In genomic region chr11:8624179-8624886, GRCm38 (mm10) we compare ENCODE assay signal across 8 mouse cellular contexts. TPM values are rescaled to one million over a fixed set of nuclear protein-coding genes. Genes with fewer than 3 reads are reported as not detected.
DNase-seq lines count a peak whose midpoint lies in the region; ATAC-seq and TF ChIP-seq lines count a peak whose summit lies in the region.

No protein-coding gene starts in this region.

- WGBS in forebrain, embryonic 14.5 days, result 1% methylated on average over 68 of the region's 74 CpGs
- under 1% methylated on average over 74 of the region's 74 CpGs for WGBS in small intestine, adult 2 months

- DNase-seq in adipocyte (ENCODE audit: low spot score), result peak; percentile 35
- peak; percentile 77 for DNase-seq in forebrain, embryonic 14.5 days (ENCODE audit: low spot score)
- peak; percentile 38 to 54 for DNase-seq in left cerebral cortex, adult 2 months (ENCODE audit: extremely low spot score in 1 of 2, low spot score in 2 of 2)

- no peak for TF ChIP-seq CTCF in ES-Bruce4 (IDR thresholded peaks at IDR 0.05; ENCODE audit: low read depth, low read length)
- TF ChIP-seq CTCF in left cerebral cortex, adult 2 months (IDR thresholded peaks at IDR 0.05), result no peak; the same call in 1 of the 2 replicates
- TF ChIP-seq CTCF in small intestine, adult 2 months (IDR thresholded peaks at IDR 0.05; ENCODE audit: extremely low read depth, insufficient read length, insufficient replicate concordance, low read depth, low read length), result no peak

- H3K4me2 ChIP-seq in forebrain, embryonic 14.5 days (ENCODE audit: low read length), result peak overlapping the region; percentile 92

- no peaks in the 10 kb centered on the region for H3K36me3 ChIP-seq in ES-Bruce4 (ENCODE audit: control insufficient read depth, insufficient read depth, low read length, poor library complexity, severe bottlenecking)
- H3K36me3 ChIP-seq in forebrain, embryonic 14.5 days (ENCODE audit: control insufficient read depth, insufficient read depth, low read length), result no peaks in the 10 kb centered on the region
- H3K36me3 ChIP-seq in small intestine, adult 2 months (ENCODE audit: control insufficient read depth, insufficient read depth, low read length), result no peaks in the 10 kb centered on the region

- no peaks in the 10 kb centered on the region for H3K9me3 ChIP-seq in ES-Bruce4 (replicated peaks; ENCODE audit: control insufficient read depth, insufficient read depth, low read length, poor library complexity, severe bottlenecking)
- H3K9me3 ChIP-seq in forebrain, embryonic 14.5 days (replicated peaks; ENCODE audit: control insufficient read depth, low read length), result no peaks in the 10 kb centered on the region

- intact Hi-C loops in left cerebral cortex, adult 2 months (cut with DNase I), result no loop called here

- peak overlapping the region; percentile 70 for H3K27ac ChIP-seq in ES-Bruce4 (ENCODE audit: insufficient read depth, low read length)
- H3K27ac ChIP-seq in forebrain, embryonic 14.5 days (ENCODE audit: low read depth, low read length), result 0 out of 2 replicates have a peak overlapping the region, but pooled peaks have one; percentile 5
- no peak overlapping the region for H3K27ac ChIP-seq in left cerebral cortex, adult 2 months
- H3K27ac ChIP-seq in small intestine, adult 2 months (ENCODE audit: insufficient read depth, low read depth, low read length), result peak overlapping the region; percentile 13; the same call in 1 of the 2 replicates

- TF ChIP-seq POLR2A in ES-Bruce4 (IDR thresholded peaks at IDR 0.05; ENCODE audit: insufficient read depth, low read length), result no peak
- TF ChIP-seq POLR2A in small intestine, adult 2 months (IDR thresholded peaks at IDR 0.05; ENCODE audit: low read depth, low read length), result no peak

- H3K9ac ChIP-seq in ES-Bruce4 (ENCODE audit: low read depth, poor library complexity, severe bottlenecking), result peak overlapping the region; percentile 79
- H3K9ac ChIP-seq in forebrain, embryonic 14.5 days (ENCODE audit: low read length), result peak overlapping the region; percentile 80

- ATAC-seq in forebrain, embryonic 14.5 days, result peak; percentile 88
- peak; percentile 3 to 19; a peak in 1 of 4 replicates for ATAC-seq in hematopoietic stem cell, adult 5-6 weeks (replicated peaks in 1 of 2; ENCODE audit: insufficient read depth in 1 of 2, low FRiP score in 2 of 2, low TSS enrichment in 1 of 2, low read depth in 1 of 2, poor library complexity in 2 of 2, severe bottlenecking in 2 of 2)
- ATAC-seq in megakaryocyte-erythroid progenitor cell, adult 5-6 weeks (replicated peaks; ENCODE audit: low FRiP score, low TSS enrichment, poor library complexity, severe bottlenecking), result peak; percentile 34; the same call in 1 of the 2 replicates
- no peak for ATAC-seq in CD4-positive, CD25-positive, alpha-beta regulatory T cell, adult 4 months

- H3K4me3 ChIP-seq in ES-Bruce4 (ENCODE audit: low read depth, low read length), result peak overlapping the region; percentile 68
- H3K4me3 ChIP-seq in forebrain, embryonic 14.5 days (ENCODE audit: low read depth, low read length), result peak overlapping the region; percentile 64
- H3K4me3 ChIP-seq in left cerebral cortex, adult 2 months, result peak overlapping the region; percentile 59
- H3K4me3 ChIP-seq in small intestine, adult 2 months (ENCODE audit: low read depth, low read length), result peak overlapping the region; percentile 69

- peaks cover 11% of the 10 kb centered on the region for H3K4me1 ChIP-seq in ES-Bruce4 (ENCODE audit: control insufficient read depth, insufficient read depth, low read length)
- H3K4me1 ChIP-seq in forebrain, embryonic 14.5 days (ENCODE audit: control insufficient read depth, insufficient read depth, low read length), result peaks cover 10% of the 10 kb centered on the region; the same call in 1 of the 2 replicates
- peaks cover 46% of the 10 kb centered on the region for H3K4me1 ChIP-seq in small intestine, adult 2 months (ENCODE audit: control insufficient read depth, insufficient read depth, insufficient read length, low read length)

- no peaks in the 10 kb centered on the region for H3K27me3 ChIP-seq in ES-Bruce4 (ENCODE audit: control insufficient read depth, insufficient read depth, low read length, poor library complexity, severe bottlenecking)
- no peaks in the 10 kb centered on the region for H3K27me3 ChIP-seq in forebrain, embryonic 14.5 days (replicated peaks; ENCODE audit: control insufficient read depth, insufficient read depth, low read length)
- H3K27me3 ChIP-seq in small intestine, adult 2 months (ENCODE audit: control insufficient read depth, insufficient read depth, low read length), result no peaks in the 10 kb centered on the region

- TF ChIP-seq EP300 in ES-Bruce4 (IDR thresholded peaks at IDR 0.05; ENCODE audit: insufficient read depth, low read depth, low read length), result no peak

RNA-seq across cellular contexts. Expression of gene Tns3, which starts 40.0 kb away (rescaled TPM):
- polyA plus RNA-seq in ES-Bruce4 (2011; ENCODE audit: insufficient read depth, insufficient read length, low read depth, missing spikeins), result 45.7 and 46.2 TPM in 2 replicates
- polyA plus RNA-seq in forebrain, embryonic 14.5 days (2014; fragmentation: Nextera tagmentation; extraction: Ambion mirVana), result 4.4 and 5.2 TPM in 2 replicates
- 14.9 and 17.4 TPM in 2 replicates for total RNA-seq in hematopoietic stem cell, adult 5-6 weeks (2017)
- 10 to 100 TPM; 33.6 to 40.1 TPM for total RNA-seq in left cerebral cortex, adult 2 months (2021)
- 8.4 and 16.0 TPM in 2 replicates for total RNA-seq in megakaryocyte-erythroid progenitor cell, adult 5-6 weeks (2014; fragmentation: Nextera tagmentation)
- total RNA-seq in megakaryocyte-erythroid progenitor cell, adult 5-6 weeks (2017), result 4.1 and 7.7 TPM in 2 replicates
- 13.3 and 24.9 TPM in 2 replicates for polyA plus RNA-seq in small intestine, adult 2 months (2012; rRNA removed)
- under 1 TPM; 0.10 to 0.27 TPM for polyA plus RNA-seq in CD4-positive, CD25-positive, alpha-beta regulatory T cell, adult 4 months (2017; shearing (Covaris generic))
